Mouse (Mus musculus) cortical plate, adult 2 months (tissue): ENCODE results near the gene Hist1h2bh.

Experiments
- CTCF ChIP-seq: fragments of 200-500 bp; IDR thresholded peaks from 2 replicates; pipeline ENCODE4 v1.5.1; 2011; ENCODE audit warnings: mild to moderate bottlenecking, control low read depth, low read length; ENCODE audit not compliant: insufficient read depth; ENCODE audit errors: extremely low read depth
- POLR2A ChIP-seq: fragments of 200-500 bp; IDR thresholded peaks from 2 replicates; pipeline ENCODE4 v1.6.1; 2011; ENCODE audit warnings: mild to moderate bottlenecking, low read length, control low read depth; ENCODE audit not compliant: insufficient read depth; ENCODE audit errors: extremely low read depth

DNA sequence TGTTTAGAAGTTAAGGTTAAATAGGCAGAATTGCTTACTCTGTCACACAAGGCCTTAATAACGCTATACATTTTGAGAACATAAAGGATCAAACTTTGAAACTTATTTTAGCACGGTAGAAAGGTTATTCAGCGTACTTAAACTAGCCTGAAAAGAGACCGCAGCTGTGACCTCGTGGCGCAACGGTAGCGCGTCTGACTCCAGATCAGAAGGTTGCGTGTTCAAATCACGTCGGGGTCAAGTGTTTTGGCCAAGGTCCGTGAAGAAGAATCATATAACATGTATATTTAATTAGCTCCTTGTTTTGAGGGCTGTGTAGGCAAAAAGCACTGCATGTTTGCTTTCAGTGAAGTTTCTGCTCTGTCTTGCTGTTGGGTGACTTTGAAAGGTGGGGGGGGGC is 36.8 kb downstream of the Hist1h2bh start:
- TF ChIP-seq CTCF: no peak
- no peak for TF ChIP-seq POLR2A
